Mouse (Mus musculus) embryonic facial prominence, embryonic 15.5 days (tissue): ENCODE data around the gene Slc34a3. TPM values are rescaled to one million over a fixed set of nuclear protein-coding genes. Genes with fewer than 3 reads are reported as not detected.

ENCODE experiments used
- polyA plus RNA-seq: library from polyadenylated mRNA; unstranded; fragments of >200 nt; fragmentation: Nextera tagmentation; extraction: Ambion mirVana; gene quantifications from 2 replicates; pipeline ENCODE4 v1.2.1, GENCODE M21; 2015

Slc34a3 gene
- polyA plus RNA-seq, 1 experiment from 2014 or later: not detected

Other genes starting within 250 kb of the Slc34a3 start
- 93.0 and 97.2 TPM in 2 replicates for gene Nsmf, start 180.0 kb downstream of the Slc34a3 start, polyA plus RNA-seq
- gene Entpd8, start 154.1 kb downstream of the Slc34a3 start, polyA plus RNA-seq: not detected in 2 replicates
- 0.37 and 0.39 TPM in 2 replicates for gene Noxa1, start 139.2 kb downstream of the Slc34a3 start, polyA plus RNA-seq
- gene Nrarp, start 53.6 kb downstream of the Slc34a3 start, polyA plus RNA-seq: 26.8 and 26.9 TPM in 2 replicates
- 9.3 and 10.5 TPM in 2 replicates for gene Tor4a, start 37.5 kb downstream of the Slc34a3 start, polyA plus RNA-seq
- 114 and 115 TPM in 2 replicates for gene Nelfb, start 22.9 kb downstream of the Slc34a3 start, polyA plus RNA-seq
- not detected in 2 replicates for gene Stpg3, start 19.7 kb downstream of the Slc34a3 start, polyA plus RNA-seq
- gene Fam166a, start 15.6 kb downstream of the Slc34a3 start, polyA plus RNA-seq: 0.77 TPM in 1 of 2 replicates, not detected in the other
- gene Tubb4b, start 9.7 kb downstream of the Slc34a3 start, polyA plus RNA-seq: 590 and 660 TPM in 2 replicates
- gene Rnf224, start 2.4 kb upstream of the Slc34a3 start, polyA plus RNA-seq: 0.20 and 0.24 TPM in 2 replicates
- 18.4 and 22.9 TPM in 2 replicates for gene Rnf208, start 7.9 kb upstream of the Slc34a3 start, polyA plus RNA-seq
- 53.3 and 54.0 TPM in 2 replicates for gene Cysrt1, start 8.1 kb upstream of the Slc34a3 start, polyA plus RNA-seq
- gene AL732309.1, start 12.5 kb upstream of the Slc34a3 start, polyA plus RNA-seq: 8.2 and 9.4 TPM in 2 replicates
- 23.8 and 25.6 TPM in 2 replicates for gene Tmem203, start 21.1 kb upstream of the Slc34a3 start, polyA plus RNA-seq
- 10.2 TPM in 2 replicates for gene Tprn, start 28.3 kb upstream of the Slc34a3 start, polyA plus RNA-seq
- gene Ssna1, start 38.1 kb upstream of the Slc34a3 start, polyA plus RNA-seq: 258 and 263 TPM in 2 replicates
- gene Anapc2, start 38.1 kb upstream of the Slc34a3 start, polyA plus RNA-seq: 134 and 136 TPM in 2 replicates
- not detected in 2 replicates for gene Tmem210, start 53.8 kb upstream of the Slc34a3 start, polyA plus RNA-seq
- gene Lrrc26, start 55.6 kb upstream of the Slc34a3 start, polyA plus RNA-seq: 4.9 and 5.2 TPM in 2 replicates
- gene Grin1, start 84.8 kb upstream of the Slc34a3 start, polyA plus RNA-seq: 0.33 and 0.71 TPM in 2 replicates
- 54.4 and 55.5 TPM in 2 replicates for gene Man1b1, start 98.0 kb upstream of the Slc34a3 start, polyA plus RNA-seq
- gene Dpp7, start 122.0 kb upstream of the Slc34a3 start, polyA plus RNA-seq: 24.6 and 25.5 TPM in 2 replicates
- 18.4 and 21.7 TPM in 2 replicates for gene Uap1l1, start 131.3 kb upstream of the Slc34a3 start, polyA plus RNA-seq
- gene Sapcd2, start 138.0 kb upstream of the Slc34a3 start, polyA plus RNA-seq: 29.2 and 32.8 TPM in 2 replicates
- 7.4 and 9.0 TPM in 2 replicates for gene Entpd2, start 161.5 kb upstream of the Slc34a3 start, polyA plus RNA-seq
- gene Npdc1, start 165.0 kb upstream of the Slc34a3 start, polyA plus RNA-seq: 64.9 and 67.8 TPM in 2 replicates
- gene Fut7, start 188.9 kb upstream of the Slc34a3 start, polyA plus RNA-seq: 0.08 and 0.20 TPM in 2 replicates
- 4.0 and 4.1 TPM in 2 replicates for gene Abca2, start 194.3 kb upstream of the Slc34a3 start, polyA plus RNA-seq
- 72.8 and 75.5 TPM in 2 replicates for gene Clic3, start 222.5 kb upstream of the Slc34a3 start, polyA plus RNA-seq
- gene Paxx, start 226.7 kb upstream of the Slc34a3 start, polyA plus RNA-seq: 48.7 and 49.1 TPM in 2 replicates
- gene Ptgds, start 235.7 kb upstream of the Slc34a3 start, polyA plus RNA-seq: 18.7 and 20.8 TPM in 2 replicates